Mouse (Mus musculus) CH12.LX (cell line): ENCODE measurements around the gene Fam222a. TPM values are rescaled to one million over a fixed set of nuclear protein-coding genes. Genes with fewer than 3 reads are reported as not detected.

ENCODE experiments used
- DNase-seq: peaks from one replicate; pipeline ENCODE4 v3.0.0-alpha.2; 2013; ENCODE audit errors: extremely low read depth
- H3K27ac ChIP-seq: 2 replicates; pipeline ENCODE4 v1.5.1; 2012; ENCODE audit warnings: low read depth, mild to moderate bottlenecking, control low read depth, moderate library complexity; ENCODE audit not compliant: insufficient read depth
- H3K27me3 ChIP-seq: replicated peaks from 2 replicates; pipeline ENCODE3; 2012; ENCODE audit warnings: inconsistent platforms
- H3K36me3 ChIP-seq, 2 experiments: replicated peaks in 1 of 2; 2 replicates each; pipeline versions ENCODE3 to v1.6.1; 2012; ENCODE audit warnings: inconsistent platforms in 1 of 2, low read length in 1 of 2, mild to moderate bottlenecking in 1 of 2, mixed read lengths in 1 of 2, moderate library complexity in 1 of 2; ENCODE audit not compliant: control insufficient read depth in 1 of 2, insufficient read depth in 1 of 2
- H3K4me1 ChIP-seq, 2 experiments: 2 replicates each; pipeline ENCODE4 v1.6.1; 2012; ENCODE audit warnings: inconsistent platforms in 1 of 2, moderate library complexity in 1 of 2; ENCODE audit not compliant: insufficient read depth in 2 of 2, control insufficient read depth in 1 of 2
- H3K4me2 ChIP-seq: 2 replicates; pipeline ENCODE4 v1.6.1; 2012; ENCODE audit warnings: low read depth, mild to moderate bottlenecking, control low read depth; ENCODE audit not compliant: poor library complexity, insufficient read depth, severe bottlenecking
- H3K4me3 ChIP-seq, 3 experiments: fragments of 150-350 bp in 1 of 3; sonication (generic) in 1 of 3; replicated peaks in 1 of 3; 2 replicates each; pipeline versions ENCODE3 to v1.5.1; 2011 to 2012; ENCODE audit warnings: low read depth in 2 of 3, low read length in 2 of 3, mild to moderate bottlenecking in 2 of 3, moderate library complexity in 2 of 3, control low read depth in 1 of 3, improper control_type of control experiment in 1 of 3, inconsistent platforms in 1 of 3, mixed read lengths in 1 of 3; ENCODE audit not compliant: poor library complexity in 1 of 3
- H3K79me2 ChIP-seq: replicated peaks from 2 replicates; pipeline ENCODE4 v1.6.1; 2012; ENCODE audit warnings: mild to moderate bottlenecking, moderate library complexity; ENCODE audit not compliant: control insufficient read depth, poor library complexity, insufficient read depth, severe bottlenecking; ENCODE audit errors: extremely low read depth
- H3K9ac ChIP-seq: 2 replicates; pipeline ENCODE4 v1.6.1; 2012; ENCODE audit warnings: low read depth, mild to moderate bottlenecking, control low read depth, moderate library complexity; ENCODE audit not compliant: insufficient read depth
- H3K9me3 ChIP-seq: replicated peaks from 2 replicates; pipeline ENCODE3; 2012; ENCODE audit warnings: low read length, inconsistent platforms, mixed read lengths
- E2F4 ChIP-seq: IDR thresholded peaks from 2 replicates; pipeline ENCODE4 v1.6.1; 2011; ENCODE audit warnings: low read depth, low read length, improper control_type of control experiment; ENCODE audit not compliant: insufficient replicate concordance
- ELF1 ChIP-seq: IDR thresholded peaks from 2 replicates; pipeline ENCODE4 v1.6.1; 2014; ENCODE audit warnings: low read depth, mild to moderate bottlenecking, inconsistent platforms, low read length, improper control_type of control experiment
- EP300 ChIP-seq: IDR thresholded peaks from 2 replicates; pipeline ENCODE4 v1.6.1; 2011; ENCODE audit warnings: low read length, improper control_type of control experiment
- MAX ChIP-seq: IDR thresholded peaks from 2 replicates; pipeline ENCODE4 v1.6.1; 2011; ENCODE audit warnings: low read length, improper control_type of control experiment
- MAZ ChIP-seq: IDR thresholded peaks from 2 replicates; pipeline ENCODE4 v1.6.1; 2012; ENCODE audit warnings: low read depth, mild to moderate bottlenecking, inconsistent platforms, low read length, improper control_type of control experiment, moderate library complexity
- NELFE ChIP-seq: IDR thresholded peaks from 2 replicates; pipeline ENCODE4 v1.6.1; 2011; ENCODE audit warnings: low read depth, low read length, improper control_type of control experiment
- NRF1 ChIP-seq: IDR thresholded peaks from 2 replicates; pipeline ENCODE4 v1.6.1; 2014; ENCODE audit warnings: low read depth, mild to moderate bottlenecking, inconsistent platforms, low read length, improper control_type of control experiment, moderate library complexity
- PAX5 ChIP-seq: IDR thresholded peaks from 2 replicates; pipeline ENCODE4 v1.6.1; 2012; ENCODE audit warnings: low read length, inconsistent platforms, mixed read lengths
- POLR2A ChIP-seq: IDR thresholded peaks from 2 replicates; pipeline ENCODE4 v1.6.1; 2011; ENCODE audit warnings: low read depth, mild to moderate bottlenecking, improper control_type of control experiment, low read length
- POLR2AphosphoS2 ChIP-seq: IDR thresholded peaks from 2 replicates; pipeline ENCODE4 v1.6.1; 2011; ENCODE audit warnings: low read depth, low read length, improper control_type of control experiment
- SIN3A ChIP-seq: IDR thresholded peaks from 2 replicates; pipeline ENCODE4 v1.6.1; 2012; ENCODE audit warnings: low read length, improper control_type of control experiment, inconsistent platforms
- SMC3 ChIP-seq: IDR thresholded peaks from 2 replicates; pipeline ENCODE4 v1.6.1; 2011; ENCODE audit warnings: low read depth, low read length, improper control_type of control experiment
- TBP ChIP-seq: conservative IDR thresholded peaks from 2 replicates; pipeline ENCODE4 v1.6.1; 2011; ENCODE audit warnings: low read depth, low read length, improper control_type of control experiment
- UBTF ChIP-seq: IDR thresholded peaks from 2 replicates; pipeline ENCODE4 v1.6.1; 2012; ENCODE audit warnings: low read depth, mild to moderate bottlenecking, inconsistent platforms, low read length, improper control_type of control experiment, moderate library complexity
- dilution Hi-C: fragments of 300-500 bp; cut with MboI; formaldehyde crosslinking; loops from 2 replicates; pipeline ENCODE4 v1.14.3; 2020; ENCODE audit warnings: low sequenced_read_pairs; ENCODE audit not compliant: extremely low pct_unique_long_range_greater_than_20kb, extremely low pct_ligation_motif_present
- in situ Hi-C: fragments of 300-500 bp; cut with MboI; formaldehyde crosslinking; loops from 3 replicates; pipeline ENCODE4 v1.14.3; 2019; ENCODE audit warnings: low sequenced_read_pairs, low pct_ligation_motif_present, low pct_unique_long_range_greater_than_20kb, mixed read lengths
- polyA plus RNA-seq: library from polyadenylated mRNA; unstranded; fragments of >175 nt; gene quantifications from 2 replicates; pipeline ENCODE4 v1.2.1, GENCODE M21; 2012; ENCODE audit warnings: low read depth; ENCODE audit not compliant: insufficient read length
- total RNA-seq, 2 experiments: library from RNA; depleted of rRNA; stranded (reverse); fragments of 300-350 nt in 1 of 2; fragments of >200 nt in 1 of 2; gene quantifications; 2 replicates each; pipeline ENCODE4 v1.2.3; 2012 to 2014

Gene Fam222a
- total and polyA plus RNA-seq, 3 experiments: 0.13 TPM; not detected in 2

- Histone ChIP-seq H3K4me1 (peaks cover 5 to 41% of the 10 kb centered on the region in 2 experiments), H3K4me3 (peak overlapping the region in 1 of 3 experiments; percentile 22), H3K9me3 (no peaks in the 10 kb centered on the region), H3K79me2 (no peaks in the 10 kb centered on the region), H3K27ac (no peak overlapping the region), H3K36me3 (no peaks in the 10 kb centered on the region)
- in situ Hi-C loops (no loop called here), dilution Hi-C loops (no loop called here)
- TF ChIP-seq ELF1 (peak; percentile 76), SIN3A (no peak), E2F4 (no peak)
- TF ChIP-seq, all 38 proteins: peak for 1
- Histone ChIP-seq H3K27me3 (no peaks in the 10 kb centered on the region), H3K4me2 (0 out of 2 replicates have a peak overlapping the region, but pooled peaks have one; percentile 7), H3K9ac (no peak overlapping the region)
- DNase-seq: no peak
Observed at GRCm38 (mm10) chr5:114651002-114651401, 83.2 kb downstream of the Fam222a start.

- no peak for DNase-seq
- TF ChIP-seq ELF1 (no peak), NRF1 (no peak), PAX5 (no peak), UBTF (no peak), POLR2A (no peak), NELFE (no peak), TBP (no peak)
- TF ChIP-seq, all 38 proteins: peak for 0
- Histone ChIP-seq H3K79me2 (no peaks in the 10 kb centered on the region), H3K4me3 (peak overlapping the region in 1 of 3 experiments; percentile 22), H3K4me1 (peaks cover 5 to 41% of the 10 kb centered on the region in 2 experiments), H3K4me2 (no peak overlapping the region), H3K27me3 (no peaks in the 10 kb centered on the region), H3K9me3 (no peaks in the 10 kb centered on the region), H3K27ac (no peak overlapping the region), H3K9ac (no peak overlapping the region), H3K36me3 (no peaks in the 10 kb centered on the region)
- dilution Hi-C loops: no loop called here
- in situ Hi-C loops: no loop called here
Observed at GRCm38 (mm10) chr5:114651449-114651848, 83.6 kb downstream of the Fam222a start.

- in situ Hi-C loops (no loop called here), dilution Hi-C loops (no loop called here)
- Histone ChIP-seq H3K4me3 (no peak overlapping the region), H3K79me2 (no peaks in the 10 kb centered on the region), H3K4me2 (no peak overlapping the region), H3K27me3 (no peaks in the 10 kb centered on the region), H3K4me1 (peaks cover 5 to 34% of the 10 kb centered on the region in 2 experiments), H3K9me3 (peaks cover 3% of the 10 kb centered on the region), H3K27ac (no peak overlapping the region), H3K36me3 (no peaks in the 10 kb centered on the region), H3K9ac (no peak overlapping the region)
- DNase-seq: no peak
- TF ChIP-seq E2F4 (no peak), EP300 (no peak), MAX (no peak), ELF1 (no peak), NRF1 (no peak), MAZ (no peak), POLR2AphosphoS2 (no peak), TBP (no peak), SMC3 (no peak)
Observed at GRCm38 (mm10) chr5:114653656-114654437, 86.0 kb downstream of the Fam222a start.
